Mouse (Mus musculus): ENCODE results near the gene Tdrkh.
A peak's percentile ranks its signal among the peaks of the same experiment; 100 is the strongest.

Tdrkh gene

GRCm38 (mm10) chr3:94413031-94413679, at the start of gene Tdrkh:
Gene Tdrkh (plus strand): TSS chr3:94413273.
- DNase-seq (ENCODE audit: low spot score): peak; percentile 97

DNA sequence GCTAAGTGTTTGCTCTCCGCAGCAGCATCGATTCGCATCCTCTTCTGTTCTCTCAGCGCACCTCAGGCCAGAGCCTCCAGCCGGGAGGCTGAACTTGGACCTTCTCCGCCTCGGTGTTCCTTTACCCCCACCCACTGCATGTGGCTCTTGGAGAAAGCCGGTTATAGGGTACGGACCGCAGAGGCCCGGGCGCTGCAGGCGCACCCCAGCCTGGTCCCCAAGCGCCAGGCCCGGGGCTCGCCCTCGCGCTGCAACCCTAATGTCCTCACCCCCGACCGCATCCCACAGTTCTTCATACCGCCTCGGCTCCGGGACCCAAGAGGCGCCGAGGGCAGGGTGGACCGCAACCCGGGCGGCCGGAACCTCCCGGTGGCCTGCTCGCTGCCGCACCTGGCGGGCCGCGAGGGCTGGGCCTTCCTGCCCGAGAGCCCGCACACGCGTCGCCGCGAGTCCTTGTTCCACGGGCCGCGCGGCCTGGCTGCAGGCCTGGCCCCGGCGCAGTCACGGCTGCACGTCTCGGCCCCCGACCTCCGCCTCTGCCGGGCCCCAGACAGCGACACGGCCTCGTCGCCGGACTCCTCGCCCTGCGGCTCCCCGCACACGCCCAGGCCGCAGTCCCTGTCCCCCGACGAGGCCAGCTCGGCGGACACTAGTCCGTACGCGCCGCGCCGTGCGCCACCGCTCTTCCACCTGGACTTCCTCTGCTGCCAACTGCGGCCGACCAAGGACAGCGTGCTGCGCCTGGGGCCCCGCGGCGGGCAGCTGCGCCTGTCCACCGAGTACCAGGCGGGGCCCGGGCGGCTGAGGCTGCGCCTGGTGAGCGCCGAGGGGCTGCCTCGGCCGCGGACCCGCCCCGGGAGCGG, 49.6 kb upstream of the Tdrkh start:
- DNase-seq (ENCODE audit: low spot score): no peak

DNA sequence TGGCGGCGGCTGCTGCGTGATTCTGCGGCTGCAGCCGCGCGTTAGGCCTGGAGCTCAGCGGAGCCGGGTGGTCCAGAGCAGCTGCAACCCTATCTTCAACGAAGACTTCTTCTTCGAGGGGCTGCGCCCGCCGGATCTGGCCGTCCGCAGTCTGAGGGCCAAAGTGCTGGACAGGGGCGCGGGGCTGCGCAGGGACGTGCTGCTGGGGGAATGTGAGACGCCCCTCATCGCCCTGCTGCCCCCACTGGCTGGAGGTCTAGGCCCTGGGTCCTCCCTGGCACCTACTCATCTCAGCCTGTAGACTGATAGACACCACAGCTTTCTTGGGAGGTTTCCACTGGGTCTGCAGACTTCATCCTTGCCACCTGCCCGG, 48.9 kb upstream of the Tdrkh start:
- DNase-seq (ENCODE audit: low spot score): no peak

- DNase-seq (ENCODE audit: low spot score): peak; percentile 55
Observed at GRCm38 (mm10) chr3:94366761-94367160, 46.3 kb upstream of the Tdrkh start.

GRCm38 (mm10) chr3:94367511-94367910, 45.6 kb upstream of the Tdrkh start:
- DNase-seq (ENCODE audit: low spot score): no peak

- no peak for DNase-seq (ENCODE audit: low spot score)
Observed at GRCm38 (mm10) chr3:94368631-94369030, 44.4 kb upstream of the Tdrkh start.

DNA sequence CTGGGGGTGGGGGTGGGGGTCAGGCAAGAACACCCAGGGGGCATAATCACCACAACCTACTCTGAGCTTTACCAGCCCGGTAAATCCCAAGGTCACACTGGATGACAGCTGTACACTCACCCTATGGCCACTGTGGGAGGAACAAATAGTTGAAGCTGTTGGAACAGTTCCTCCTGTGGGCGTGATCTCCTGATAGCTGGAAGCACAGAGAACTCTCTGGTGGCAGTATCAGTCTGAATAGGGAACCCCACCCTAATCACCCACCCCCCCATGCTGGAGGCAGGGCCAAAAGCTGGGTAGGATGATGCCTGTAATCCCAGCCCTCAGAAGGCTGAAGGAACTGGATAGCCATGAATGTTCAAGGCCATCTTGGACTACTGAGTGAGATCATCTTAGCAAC, 43.4 kb upstream of the Tdrkh start:
- DNase-seq (ENCODE audit: low spot score): no peak

DNA sequence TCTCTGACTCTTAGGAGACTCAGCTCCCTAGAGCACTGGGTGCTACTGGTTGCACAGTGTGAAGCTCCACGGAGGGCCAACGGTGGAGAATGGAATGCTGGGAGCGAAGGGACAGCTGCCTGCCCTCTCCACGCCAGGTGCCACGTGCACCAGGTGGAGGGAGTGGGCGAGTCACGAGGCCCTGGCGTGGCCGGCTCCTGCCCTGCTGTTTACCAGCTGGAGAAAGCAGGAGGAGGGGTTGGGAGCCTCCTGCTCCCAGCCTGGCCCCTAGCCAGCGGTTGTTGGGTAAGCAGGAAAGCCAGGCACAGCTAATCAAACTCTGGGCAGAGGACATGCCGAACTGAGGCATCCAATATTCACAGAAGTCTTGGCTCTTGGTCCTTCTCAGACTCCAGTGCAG, 41.4 kb upstream of the Tdrkh start:
- DNase-seq (ENCODE audit: low spot score): no peak

- DNase-seq (ENCODE audit: low spot score): no peak
Observed at GRCm38 (mm10) chr3:94372038-94372437, 41.0 kb upstream of the Tdrkh start.

DNA sequence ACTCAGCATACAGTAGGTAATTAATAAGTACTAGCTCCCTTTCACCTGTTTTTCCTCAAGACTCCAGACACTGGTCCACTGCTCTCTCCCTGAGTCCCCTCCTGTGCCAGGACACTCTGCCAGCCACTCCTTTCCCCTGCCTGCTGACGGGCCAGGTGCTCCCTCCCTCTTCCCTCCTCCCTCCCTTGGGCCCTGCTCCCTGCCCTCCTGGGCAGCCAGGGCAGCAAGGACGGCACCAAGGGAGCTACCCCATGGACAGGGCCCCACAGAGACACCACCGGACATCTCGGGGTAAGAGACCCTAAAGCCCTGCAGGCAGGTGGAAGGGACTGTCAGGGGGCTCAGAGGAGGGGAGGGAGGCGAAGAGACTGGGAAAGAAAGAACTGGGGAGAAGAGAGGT, 40.4 kb upstream of the Tdrkh start, which contains the start of gene Rorc:
TSS of gene Rorc (plus strand) at position 154 of the 400 bp plus-strand sequence.
- no peak for DNase-seq (ENCODE audit: low spot score)

DNA sequence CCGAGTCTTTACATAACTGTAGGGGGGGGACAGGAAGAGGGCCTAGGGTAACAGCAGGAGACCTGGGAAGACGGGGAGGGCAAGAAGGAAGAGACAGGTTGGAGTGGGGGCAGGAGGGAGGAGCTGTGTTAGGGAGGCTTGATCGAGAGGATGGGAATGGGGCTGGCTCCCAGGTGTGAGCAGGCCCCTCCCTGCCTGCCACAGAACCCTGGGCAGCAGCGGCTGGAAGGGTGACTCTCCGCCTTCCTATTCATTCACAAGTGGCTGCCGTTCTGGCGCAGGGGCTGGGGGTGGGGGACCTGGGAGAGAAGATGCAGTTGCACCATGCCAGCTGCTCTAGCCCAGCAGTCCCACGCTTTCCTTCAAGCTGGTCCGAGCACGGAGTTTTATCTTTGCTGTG, 40.0 kb upstream of the Tdrkh start:
- DNase-seq (ENCODE audit: low spot score): no peak

GRCm38 (mm10) chr3:94373597-94374011, 39.5 kb upstream of the Tdrkh start:
- DNase-seq (ENCODE audit: low spot score): no peak

DNA sequence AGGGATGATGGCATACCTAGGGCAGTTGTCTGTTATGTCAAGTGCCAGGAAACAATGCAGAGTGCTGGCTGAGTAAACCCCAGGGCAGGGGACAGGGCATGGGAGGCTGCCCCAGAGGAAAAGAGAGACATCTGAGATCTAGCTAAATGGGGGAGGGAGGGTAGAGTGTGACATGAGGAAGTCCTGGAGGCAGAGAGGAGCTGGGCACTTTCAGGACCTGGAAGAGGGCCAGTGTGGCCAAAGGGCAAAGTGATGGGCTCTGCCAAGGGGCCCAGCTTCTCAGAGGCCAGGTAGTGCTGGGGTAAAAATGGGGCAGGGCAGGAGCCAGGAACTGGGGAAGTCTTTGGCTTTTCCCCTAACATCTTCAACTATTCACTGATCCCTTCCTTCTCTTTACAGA, 38.4 kb upstream of the Tdrkh start:
- no peak for DNase-seq (ENCODE audit: low spot score)

- no peak for DNase-seq (ENCODE audit: low spot score)
Observed at GRCm38 (mm10) chr3:94375146-94375545, 37.9 kb upstream of the Tdrkh start.

DNA sequence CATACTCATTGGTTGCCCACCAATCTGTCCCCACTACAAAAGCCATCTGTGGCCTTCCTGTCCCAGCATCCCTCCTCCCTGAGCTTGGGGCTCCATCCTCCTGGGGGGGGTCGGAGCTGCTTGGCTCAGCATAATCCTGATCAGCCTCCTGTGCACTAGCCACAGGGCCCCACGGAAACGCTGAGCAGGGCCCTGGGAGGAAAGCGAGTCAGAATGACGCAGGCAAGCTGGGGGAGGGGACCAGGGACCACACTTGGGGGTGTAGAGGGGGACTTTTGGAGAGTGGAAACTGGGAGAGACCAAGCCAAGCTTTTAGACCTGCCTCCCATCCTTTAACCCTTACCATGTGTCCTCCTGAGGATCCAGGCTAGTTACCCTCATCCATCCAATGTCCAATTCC, 37.2 kb upstream of the Tdrkh start:
- DNase-seq (ENCODE audit: low spot score): no peak

GRCm38 (mm10) chr3:94377028-94377923, 35.8 kb upstream of the Tdrkh start:
- no peak for DNase-seq (ENCODE audit: low spot score)

GRCm38 (mm10) chr3:94379831-94380510, 33.1 kb upstream of the Tdrkh start:
- no peak for DNase-seq (ENCODE audit: low spot score)

DNA sequence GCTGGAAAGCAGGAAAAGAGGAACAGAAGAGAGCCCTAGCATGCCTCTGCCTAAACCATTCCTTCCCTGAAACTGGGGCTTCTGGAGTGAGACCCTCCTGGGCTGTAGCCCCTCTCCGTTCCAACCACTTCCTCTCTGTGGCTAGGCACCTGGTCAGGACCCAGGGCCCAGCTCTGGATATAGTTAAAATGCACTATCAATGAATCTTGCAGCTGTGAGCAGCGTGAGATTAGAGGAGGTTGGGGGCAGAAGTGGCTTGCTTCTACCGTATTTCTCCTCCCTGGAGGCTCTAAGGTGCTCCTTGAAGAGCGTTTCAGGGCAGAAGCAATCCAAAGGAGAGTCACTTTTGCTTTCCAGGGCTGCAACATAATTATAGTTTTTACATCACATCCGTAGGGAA, 30.8 kb upstream of the Tdrkh start:
- no peak for DNase-seq (ENCODE audit: low spot score)

DNA sequence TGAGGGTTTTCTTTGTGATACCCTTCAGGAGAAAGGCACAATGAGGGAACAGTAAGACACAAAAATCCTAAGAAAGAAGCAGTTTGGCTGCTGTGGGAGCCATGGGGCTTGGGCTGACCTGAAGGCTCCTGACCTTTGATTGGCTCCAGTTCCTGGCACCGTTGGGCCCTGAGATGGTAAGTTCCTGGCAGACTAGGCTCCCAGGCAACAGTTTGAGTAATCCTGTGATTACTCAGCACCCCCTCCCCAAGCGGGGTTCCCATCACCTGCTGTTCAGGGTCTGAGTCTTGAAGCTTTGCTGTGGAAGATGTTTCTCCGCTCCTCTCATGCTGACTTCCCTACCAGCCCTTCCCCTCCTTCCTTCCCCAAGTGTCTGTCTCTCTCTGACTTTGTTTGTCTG, 29.6 kb upstream of the Tdrkh start:
- DNase-seq (ENCODE audit: low spot score): no peak

GRCm38 (mm10) chr3:94386671-94387070, 26.4 kb upstream of the Tdrkh start:
- no peak for DNase-seq (ENCODE audit: low spot score)

DNA sequence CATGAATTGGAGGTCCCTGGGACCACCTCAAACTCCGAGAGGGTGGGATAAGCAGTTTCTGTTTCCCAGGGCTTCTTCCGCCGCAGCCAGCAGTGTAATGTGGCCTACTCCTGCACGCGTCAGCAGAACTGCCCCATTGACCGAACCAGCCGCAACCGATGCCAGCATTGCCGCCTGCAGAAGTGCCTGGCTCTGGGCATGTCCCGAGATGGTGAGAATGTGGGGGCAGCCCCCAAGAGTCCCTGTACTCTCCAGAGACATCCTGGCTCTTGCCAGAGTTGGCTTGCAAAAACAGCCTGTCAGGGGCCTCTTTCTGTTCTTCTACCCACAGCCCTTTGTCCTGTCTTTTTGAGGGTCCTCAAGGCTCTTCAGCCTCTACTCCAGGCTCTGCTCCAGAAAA, 25.7 kb upstream of the Tdrkh start:
- no peak for DNase-seq (ENCODE audit: low spot score)

GRCm38 (mm10) chr3:94388047-94388446, 25.0 kb upstream of the Tdrkh start:
- no peak for DNase-seq (ENCODE audit: low spot score)

Measured in left cerebral cortex, adult 11 months (tissue).